Mouse (Mus musculus): ENCODE measurements around the gene Zfp523. TPM values are rescaled to one million over a fixed set of nuclear protein-coding genes. Genes with fewer than 3 reads are reported as not detected.
A peak's percentile ranks its signal among the peaks of the same experiment; 100 is the strongest.

The Zfp523 gene
- polyA plus RNA-seq, 1 experiment from 2014 or later = 17.2 TPM

GRCm38 (mm10) chr17:28244214-28244613 is 67.3 kb downstream of the Zfp523 start:
- Histone ChIP-seq H3K27ac (replicated peaks) (no peak overlapping the region), H3K9ac (ENCODE audit: low read length) (no peak overlapping the region), H3K27me3 (ENCODE audit: control insufficient read depth, insufficient read depth, low read length) (no peaks in the 10 kb centered on the region), H3K4me1 (replicated peaks; ENCODE audit: control insufficient read depth, insufficient read depth) (no peaks in the 10 kb centered on the region), H3K4me3 (ENCODE audit: low read depth, low read length) (no peak overlapping the region), H3K36me3 (ENCODE audit: control insufficient read depth, insufficient read depth, low read length) (peaks cover 11% of the 10 kb centered on the region; the same call in 1 of the 2 replicates), H3K4me2 (replicated peaks; ENCODE audit: low read depth) (no peak overlapping the region), H3K9me3 (ENCODE audit: control insufficient read depth, low read length) (no peaks in the 10 kb centered on the region)
- ATAC-seq (ENCODE audit: low FRiP score, low TSS enrichment) (no peak), DNase-seq (ENCODE audit: low spot score) (no peak)
- TF ChIP-seq EP300 (optimal IDR thresholded peaks at IDR 0.05) = no peak
- no peak for TF ChIP-seq CTCF (IDR thresholded peaks at IDR 0.05; ENCODE audit: low read depth)
- WGBS = 84% methylated on average over 6 of the region's 6 CpGs

GRCm38 (mm10) chr17:28244714-28245113 is 67.8 kb downstream of the Zfp523 start:
- Histone ChIP-seq H3K9me3 (ENCODE audit: control insufficient read depth, low read length) (no peaks in the 10 kb centered on the region), H3K27ac (replicated peaks) (no peak overlapping the region), H3K4me1 (replicated peaks; ENCODE audit: control insufficient read depth, insufficient read depth) (no peaks in the 10 kb centered on the region), H3K4me2 (replicated peaks; ENCODE audit: low read depth) (no peak overlapping the region), H3K36me3 (ENCODE audit: control insufficient read depth, insufficient read depth, low read length) (peaks cover 11% of the 10 kb centered on the region; the same call in 1 of the 2 replicates), H3K4me3 (ENCODE audit: low read depth, low read length) (no peak overlapping the region), H3K9ac (ENCODE audit: low read length) (no peak overlapping the region), H3K27me3 (ENCODE audit: control insufficient read depth, insufficient read depth, low read length) (no peaks in the 10 kb centered on the region)
- 41% methylated on average over 6 of the region's 6 CpGs for WGBS
- TF ChIP-seq EP300 (optimal IDR thresholded peaks at IDR 0.05) (no peak), CTCF (IDR thresholded peaks at IDR 0.05; ENCODE audit: low read depth) (no peak)
- ATAC-seq (ENCODE audit: low FRiP score, low TSS enrichment) = peak; percentile 23; the same call in 1 of the 2 replicates
- DNase-seq (ENCODE audit: low spot score) = no peak

GRCm38 (mm10) chr17:28246640-28247039 is 69.7 kb downstream of the Zfp523 start:
- H3K4me3 ChIP-seq (ENCODE audit: low read depth, low read length) = no peak overlapping the region
- H3K36me3 ChIP-seq (ENCODE audit: control insufficient read depth, insufficient read depth, low read length) = peaks cover 4% of the 10 kb centered on the region; the same call in 1 of the 2 replicates
- H3K9ac ChIP-seq (ENCODE audit: low read length) = no peak overlapping the region
- H3K27ac ChIP-seq (replicated peaks) = no peak overlapping the region
- TF ChIP-seq CTCF (IDR thresholded peaks at IDR 0.05; ENCODE audit: low read depth) (no peak), EP300 (optimal IDR thresholded peaks at IDR 0.05) (no peak)
- ATAC-seq (ENCODE audit: low FRiP score, low TSS enrichment) (no peak), DNase-seq (ENCODE audit: low spot score) (no peak)
- no peaks in the 10 kb centered on the region for H3K27me3 ChIP-seq (ENCODE audit: control insufficient read depth, insufficient read depth, low read length)
- no peaks in the 10 kb centered on the region for H3K9me3 ChIP-seq (ENCODE audit: control insufficient read depth, low read length)
- H3K4me1 ChIP-seq (replicated peaks; ENCODE audit: control insufficient read depth, insufficient read depth) = no peaks in the 10 kb centered on the region
- WGBS = 75% methylated on average over 11 of the region's 11 CpGs
- H3K4me2 ChIP-seq (replicated peaks; ENCODE audit: low read depth) = no peak overlapping the region

GRCm38 (mm10) chr17:28247613-28248012 is 70.7 kb downstream of the Zfp523 start:
- Histone ChIP-seq H3K4me2 (replicated peaks; ENCODE audit: low read depth) (no peak overlapping the region), H3K9me3 (ENCODE audit: control insufficient read depth, low read length) (no peaks in the 10 kb centered on the region), H3K27me3 (ENCODE audit: control insufficient read depth, insufficient read depth, low read length) (no peaks in the 10 kb centered on the region), H3K36me3 (ENCODE audit: control insufficient read depth, insufficient read depth, low read length) (peaks cover 2% of the 10 kb centered on the region; the same call in 1 of the 2 replicates), H3K27ac (replicated peaks) (no peak overlapping the region), H3K4me3 (ENCODE audit: low read depth, low read length) (no peak overlapping the region), H3K9ac (ENCODE audit: low read length) (no peak overlapping the region), H3K4me1 (replicated peaks; ENCODE audit: control insufficient read depth, insufficient read depth) (no peaks in the 10 kb centered on the region)
- 53% methylated on average over 6 of the region's 6 CpGs for WGBS
- TF ChIP-seq EP300 (optimal IDR thresholded peaks at IDR 0.05) = no peak
- no peak for TF ChIP-seq CTCF (IDR thresholded peaks at IDR 0.05; ENCODE audit: low read depth)
- ATAC-seq (ENCODE audit: low FRiP score, low TSS enrichment) = no peak
- DNase-seq (ENCODE audit: low spot score) = no peak

GRCm38 (mm10) chr17:28249062-28249461 is 72.1 kb downstream of the Zfp523 start:
- no peak overlapping the region for H3K9ac ChIP-seq (ENCODE audit: low read length)
- no peaks in the 10 kb centered on the region for H3K4me1 ChIP-seq (replicated peaks; ENCODE audit: control insufficient read depth, insufficient read depth)
- DNase-seq (ENCODE audit: low spot score) (no peak), ATAC-seq (ENCODE audit: low FRiP score, low TSS enrichment) (no peak)
- H3K4me3 ChIP-seq (ENCODE audit: low read depth, low read length) = no peak overlapping the region
- 47% methylated on average over 12 of the region's 12 CpGs for WGBS
- no peaks in the 10 kb centered on the region for H3K9me3 ChIP-seq (ENCODE audit: control insufficient read depth, low read length)
- TF ChIP-seq CTCF (IDR thresholded peaks at IDR 0.05; ENCODE audit: low read depth) (no peak), EP300 (optimal IDR thresholded peaks at IDR 0.05) (no peak)
- peaks cover 2% of the 10 kb centered on the region; the same call in 1 of the 2 replicates for H3K36me3 ChIP-seq (ENCODE audit: control insufficient read depth, insufficient read depth, low read length)
- H3K27ac ChIP-seq (replicated peaks) = no peak overlapping the region
- no peak overlapping the region for H3K4me2 ChIP-seq (replicated peaks; ENCODE audit: low read depth)
- no peaks in the 10 kb centered on the region for H3K27me3 ChIP-seq (ENCODE audit: control insufficient read depth, insufficient read depth, low read length)

GRCm38 (mm10) chr17:28251579-28252280 is 74.8 kb downstream of the Zfp523 start:
- ATAC-seq (ENCODE audit: low FRiP score, low TSS enrichment) (0 out of 2 replicates have a peak, but pooled peaks have one; percentile 9), DNase-seq (ENCODE audit: low spot score) (no peak)
- H3K36me3 ChIP-seq (ENCODE audit: control insufficient read depth, insufficient read depth, low read length) = no peaks in the 10 kb centered on the region
- 0 out of 2 replicates have a peak, but pooled peaks cover 2% of the 10 kb centered on the region for H3K4me1 ChIP-seq (replicated peaks; ENCODE audit: control insufficient read depth, insufficient read depth)
- H3K4me3 ChIP-seq (ENCODE audit: low read depth, low read length) = no peak overlapping the region
- no peak overlapping the region for H3K9ac ChIP-seq (ENCODE audit: low read length)
- H3K27me3 ChIP-seq (ENCODE audit: control insufficient read depth, insufficient read depth, low read length) = no peaks in the 10 kb centered on the region
- WGBS = 74% methylated on average over 12 of the region's 12 CpGs
- TF ChIP-seq EP300 (optimal IDR thresholded peaks at IDR 0.05) = no peak
- no peak for TF ChIP-seq CTCF (IDR thresholded peaks at IDR 0.05; ENCODE audit: low read depth)
- no peaks in the 10 kb centered on the region for H3K9me3 ChIP-seq (ENCODE audit: control insufficient read depth, low read length)
- no peak overlapping the region for H3K4me2 ChIP-seq (replicated peaks; ENCODE audit: low read depth)
- H3K27ac ChIP-seq (replicated peaks) = peak overlapping the region; percentile 69

Measured in stomach, postnatal 0 days (tissue).